8 mouse cellular contexts compared by ENCODE assay signal in the genomic region with DNA sequence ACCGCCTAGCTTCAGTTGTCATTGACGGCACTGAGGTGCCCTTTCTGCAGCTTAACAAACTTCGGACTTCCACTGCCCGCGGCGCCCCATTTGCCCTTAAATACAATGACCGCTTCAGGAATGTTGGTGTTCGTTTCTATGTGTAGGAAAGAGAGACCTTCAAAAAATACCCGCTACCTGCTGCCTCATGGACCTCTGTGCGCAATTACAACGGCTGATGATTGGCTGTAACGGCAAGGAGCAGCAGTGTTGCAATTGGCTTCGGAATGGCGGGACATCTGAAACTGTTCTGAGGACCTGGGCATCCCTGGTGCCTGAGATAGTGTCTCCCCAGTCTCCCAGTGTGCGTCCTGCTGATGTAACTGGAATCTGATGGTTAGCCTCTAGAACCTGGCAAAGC. TPM values are rescaled to one million over a fixed set of nuclear protein-coding genes. Genes with fewer than 3 reads are reported as not detected.
DNase-seq lines count a peak whose midpoint lies in the region; ATAC-seq and TF ChIP-seq lines count a peak whose summit lies in the region.

No protein-coding gene starts in this region.

- ATAC-seq in liver, embryonic 15.5 days (ENCODE audit: insufficient read depth): peak; percentile 65
- peak; percentile 81 for ATAC-seq in neural tube, embryonic 14.5 days (ENCODE audit: low read depth)

- H3K4me2 ChIP-seq in liver, embryonic 15.5 days: peak overlapping the region; percentile 96
- peak overlapping the region; percentile 97 for H3K4me2 ChIP-seq in neural tube, embryonic 14.5 days (ENCODE audit: low read depth, low read length)

- H3K4me1 ChIP-seq in heart, adult 2 months (ENCODE audit: control insufficient read depth, insufficient read depth, low read length): peaks cover 6% of the 10 kb centered on the region
- peaks cover 16% of the 10 kb centered on the region for H3K4me1 ChIP-seq in heart, embryonic 10.5 days
- H3K4me1 ChIP-seq in liver, embryonic 15.5 days (replicated peaks): peaks cover 29% of the 10 kb centered on the region
- peaks cover 4% of the 10 kb centered on the region for H3K4me1 ChIP-seq in neural tube, embryonic 14.5 days (ENCODE audit: control insufficient read depth, insufficient read depth, low read length)

- H3K9me3 ChIP-seq in heart, embryonic 10.5 days: no peaks in the 10 kb centered on the region
- no peaks in the 10 kb centered on the region for H3K9me3 ChIP-seq in liver, embryonic 15.5 days (replicated peaks)
- no peaks in the 10 kb centered on the region for H3K9me3 ChIP-seq in neural tube, embryonic 14.5 days (ENCODE audit: control insufficient read depth, low read length)

- H3K9ac ChIP-seq in heart, adult 2 months (ENCODE audit: low read depth, low read length): no peak overlapping the region
- peak overlapping the region; percentile 69 for H3K9ac ChIP-seq in liver, embryonic 15.5 days
- peak overlapping the region; percentile 78 for H3K9ac ChIP-seq in neural tube, embryonic 14.5 days (replicated peaks; ENCODE audit: low read depth, low read length)

- TF ChIP-seq POLR2A in heart, adult 2 months (IDR thresholded peaks at IDR 0.05; ENCODE audit: insufficient read depth, low read depth, low read length): no peak

- intact Hi-C loops in heart, adult 2 months (cut with DNase I): loop anchor here (2.0 kb wide), 2 partner anchors 25 to 49 kb away; no protein-coding TSS in a partner anchor

- no peak for TF ChIP-seq EP300 in heart, adult 2 months (IDR thresholded peaks at IDR 0.05; ENCODE audit: insufficient read depth, low read depth, low read length)

- WGBS in heart, adult 2 months: 1% methylated on average over 15 of the region's 15 CpGs
- 2% methylated on average over 15 of the region's 15 CpGs for WGBS in heart, embryonic 10.5 days
- 2% methylated on average over 15 of the region's 15 CpGs for WGBS in liver, embryonic 15.5 days (ENCODE audit: insufficient replicate concordance)
- 1% methylated on average over 15 of the region's 15 CpGs for WGBS in neural tube, embryonic 14.5 days

- peak overlapping the region; percentile 83 for H3K4me3 ChIP-seq in heart, adult 2 months
- H3K4me3 ChIP-seq in heart, embryonic 10.5 days: peak overlapping the region; percentile 90
- peak overlapping the region; percentile 87 for H3K4me3 ChIP-seq in liver, embryonic 15.5 days (replicated peaks)
- H3K4me3 ChIP-seq in neural tube, embryonic 14.5 days (ENCODE audit: low read depth, low read length): peak overlapping the region; percentile 71

- TF ChIP-seq CTCF in heart, adult 2 months (IDR thresholded peaks at IDR 0.05): no peak

- no peaks in the 10 kb centered on the region for H3K36me3 ChIP-seq in heart, adult 2 months (ENCODE audit: control insufficient read depth, insufficient read depth, low read length)
- peaks cover 27% of the 10 kb centered on the region for H3K36me3 ChIP-seq in heart, embryonic 10.5 days
- H3K36me3 ChIP-seq in liver, embryonic 15.5 days (replicated peaks): peaks cover 20% of the 10 kb centered on the region
- 0 out of 2 replicates have a peak, but pooled peaks cover 3% of the 10 kb centered on the region for H3K36me3 ChIP-seq in neural tube, embryonic 14.5 days (ENCODE audit: control insufficient read depth, insufficient read depth, low read length)

- H3K27ac ChIP-seq in heart, adult 2 months: peak overlapping the region; percentile 87; the same call in 1 of the 2 replicates
- H3K27ac ChIP-seq in heart, embryonic 10.5 days: peak overlapping the region; percentile 91; the same call in 1 of the 2 replicates
- no peak overlapping the region for H3K27ac ChIP-seq in liver, embryonic 15.5 days (replicated peaks)
- peak overlapping the region; percentile 79 for H3K27ac ChIP-seq in neural tube, embryonic 14.5 days (ENCODE audit: low read depth, low read length)

- DNase-seq in heart, adult 2 months: no peak
- no peak for DNase-seq in heart, adult 8-10 months (ENCODE audit: low spot score)
- DNase-seq in cerebellum, postnatal 14 days: peak; percentile 49 to 51
- no peak for DNase-seq in heart, embryonic 10.5 days (ENCODE audit: low spot score)
- DNase-seq in kidney, postnatal 25 days: peak; percentile 58 to 77
- no peak for DNase-seq in yolk sac, embryonic 10.5 days (ENCODE audit: low spot score)

- no peaks in the 10 kb centered on the region for H3K79me2 ChIP-seq in heart, adult 2 months (replicated peaks; ENCODE audit: control insufficient read depth, insufficient read depth, low read length)

- H3K27me3 ChIP-seq in heart, adult 2 months (ENCODE audit: control insufficient read depth, insufficient read depth, low read length): no peaks in the 10 kb centered on the region
- H3K27me3 ChIP-seq in heart, embryonic 10.5 days (ENCODE audit: insufficient read depth, poor library complexity, severe bottlenecking): peaks cover 19% of the 10 kb centered on the region
- H3K27me3 ChIP-seq in liver, embryonic 15.5 days: peaks cover 14% of the 10 kb centered on the region
- no peaks in the 10 kb centered on the region for H3K27me3 ChIP-seq in neural tube, embryonic 14.5 days (ENCODE audit: control insufficient read depth, insufficient read depth, low read length)

RNA-seq across cellular contexts. Expression of a gene that starts 0.4 kb away (rescaled TPM):
- 1 to 10 TPM; 3.3 to 3.8 TPM for total RNA-seq in heart, adult 2 months (2021)
- polyA plus RNA-seq in heart, adult 2 months (2012; rRNA removed): 4.9 and 8.1 TPM in 2 replicates
- total RNA-seq in heart, adult 8-10 months (2022): 1 to 10 TPM; 4.2 to 4.8 (median 4.3) TPM
- 20.9 and 26.8 TPM in 2 replicates for polyA plus RNA-seq in heart, embryonic 10.5 days (2016; fragmentation: Nextera tagmentation; extraction: Ambion mirVana)
- 7.3 and 9.1 TPM in 2 replicates for polyA plus RNA-seq in liver, embryonic 15.5 days (2015; fragmentation: Nextera tagmentation; extraction: Ambion mirVana)
- 35.7 and 37.2 TPM in 2 replicates for polyA plus RNA-seq in neural tube, embryonic 14.5 days (2014; fragmentation: Nextera tagmentation; extraction: Ambion mirVana)

RNA-seq across cellular contexts. Expression of a gene that starts 15.6 kb away (rescaled TPM):
- 1 to 10 TPM; 3.2 TPM for total RNA-seq in heart, adult 2 months (2021)
- polyA plus RNA-seq in heart, adult 2 months (2012; rRNA removed): 2.6 and 3.5 TPM in 2 replicates
- 1 to 10 TPM; 2.3 to 4.4 (median 3.2) TPM for total RNA-seq in heart, adult 8-10 months (2022)
- polyA plus RNA-seq in heart, embryonic 10.5 days (2016; fragmentation: Nextera tagmentation; extraction: Ambion mirVana): 5.1 and 6.6 TPM in 2 replicates
- polyA plus RNA-seq in liver, embryonic 15.5 days (2015; fragmentation: Nextera tagmentation; extraction: Ambion mirVana): 1.3 and 1.7 TPM in 2 replicates
- polyA plus RNA-seq in neural tube, embryonic 14.5 days (2014; fragmentation: Nextera tagmentation; extraction: Ambion mirVana): 5.5 and 5.7 TPM in 2 replicates

RNA-seq across cellular contexts. Expression of a gene that starts 26.7 kb away (rescaled TPM):
- total RNA-seq in heart, adult 2 months (2021): 1 to 10 TPM in 1 of 2 experiments, under 1 TPM in 1; 0.93 to 1.5 TPM
- 1.8 and 2.0 TPM in 2 replicates for polyA plus RNA-seq in heart, adult 2 months (2012; rRNA removed)
- 1 to 10 TPM; 1.2 to 2.1 (median 1.4) TPM for total RNA-seq in heart, adult 8-10 months (2022)
- 6.6 and 7.0 TPM in 2 replicates for polyA plus RNA-seq in heart, embryonic 10.5 days (2016; fragmentation: Nextera tagmentation; extraction: Ambion mirVana)
- polyA plus RNA-seq in liver, embryonic 15.5 days (2015; fragmentation: Nextera tagmentation; extraction: Ambion mirVana): 2.1 TPM in 2 replicates
- 16.1 and 18.2 TPM in 2 replicates for polyA plus RNA-seq in neural tube, embryonic 14.5 days (2014; fragmentation: Nextera tagmentation; extraction: Ambion mirVana)

RNA-seq across cellular contexts. Expression of a gene that starts 28.8 kb away (rescaled TPM):
- 1 to 10 TPM; 3.1 to 4.0 TPM for total RNA-seq in heart, adult 2 months (2021)
- 3.1 and 3.5 TPM in 2 replicates for polyA plus RNA-seq in heart, adult 2 months (2012; rRNA removed)
- 1 to 10 TPM; 2.9 to 5.1 (median 3.9) TPM for total RNA-seq in heart, adult 8-10 months (2022)
- polyA plus RNA-seq in heart, embryonic 10.5 days (2016; fragmentation: Nextera tagmentation; extraction: Ambion mirVana): 3.8 and 5.5 TPM in 2 replicates
- polyA plus RNA-seq in liver, embryonic 15.5 days (2015; fragmentation: Nextera tagmentation; extraction: Ambion mirVana): 1.3 and 1.5 TPM in 2 replicates
- polyA plus RNA-seq in neural tube, embryonic 14.5 days (2014; fragmentation: Nextera tagmentation; extraction: Ambion mirVana): 6.0 and 7.8 TPM in 2 replicates

RNA-seq across cellular contexts. Expression of a gene that starts 35.3 kb away (rescaled TPM):
- 1 to 10 TPM; 2.3 to 2.4 TPM for total RNA-seq in heart, adult 2 months (2021)
- polyA plus RNA-seq in heart, adult 2 months (2012; rRNA removed): 1.7 and 2.4 TPM in 2 replicates
- 1 to 10 TPM; 1.8 to 2.5 (median 2.0) TPM for total RNA-seq in heart, adult 8-10 months (2022)
- 4.6 and 4.8 TPM in 2 replicates for polyA plus RNA-seq in heart, embryonic 10.5 days (2016; fragmentation: Nextera tagmentation; extraction: Ambion mirVana)
- polyA plus RNA-seq in liver, embryonic 15.5 days (2015; fragmentation: Nextera tagmentation; extraction: Ambion mirVana): 1.2 and 1.5 TPM in 2 replicates
- polyA plus RNA-seq in neural tube, embryonic 14.5 days (2014; fragmentation: Nextera tagmentation; extraction: Ambion mirVana): 5.6 and 6.7 TPM in 2 replicates

Comparison
In these comparisons a context has a peak if more than half of its experiments do, and no peak if none do; other contexts are left out.
1. DNase-seq: peak in cerebellum, postnatal 14 days (2 of 2) and kidney, postnatal 25 days (2 of 2); none in heart, adult 2 months (0 of 2), heart, adult 8-10 months (single experiment), heart, embryonic 10.5 days (single experiment) and yolk sac, embryonic 10.5 days (single experiment).
2. Peak in every context shown above with its lines, with median percentiles within 50 percentile points of each other: H3K4me3 ChIP-seq.